Mouse (Mus musculus) WW6 (cell line): ENCODE measurements around the gene Stxbp6.
"Not testable (repeated sequence)": the region's sequence is repeated elsewhere in the genome, so short reads cannot be mapped to it uniquely, and the experiment has no call there.

Experiments used
- DNase-seq: peaks from one replicate; pipeline ENCODE4 v3.0.0-alpha.2; 2013; ENCODE audit warnings: low read depth, low spot score

Stxbp6 gene

DNA sequence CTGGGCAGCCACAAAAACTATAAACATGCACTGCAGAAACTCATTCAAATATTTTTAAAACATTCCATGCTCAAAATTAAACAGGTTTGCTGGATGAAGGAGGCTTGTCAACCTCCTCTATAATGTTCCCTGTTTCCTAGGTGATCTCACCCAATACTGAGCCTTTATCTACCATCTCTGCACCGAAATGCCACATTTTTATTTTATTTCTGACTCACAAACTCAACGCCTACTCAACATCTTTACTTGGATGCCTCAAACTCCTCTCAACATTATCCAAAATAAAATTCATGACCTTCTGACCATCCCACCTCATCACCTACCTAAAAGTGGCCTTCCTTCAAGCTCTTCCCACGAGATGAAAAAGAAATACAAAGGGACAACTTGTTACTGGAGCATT, 18.1 kb downstream of the Stxbp6 start:
- no peak for DNase-seq

DNA sequence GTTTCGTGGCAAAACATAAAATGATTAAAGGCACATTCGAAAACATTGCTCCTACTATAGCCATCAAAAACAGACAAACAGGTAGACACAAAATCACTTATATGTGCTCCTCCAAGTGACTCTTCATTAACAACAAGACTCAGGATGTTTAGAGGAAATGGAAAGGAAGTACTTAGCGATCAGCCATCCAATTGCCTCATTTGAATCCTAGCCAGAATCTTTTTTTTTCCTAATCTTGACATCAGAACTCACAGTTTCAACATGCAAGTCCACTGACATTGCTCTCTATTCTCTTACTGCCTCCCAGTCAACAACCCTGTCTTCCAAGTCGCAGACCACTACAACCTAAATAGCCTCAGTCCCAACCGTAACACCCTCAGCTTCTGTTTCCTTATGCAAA, 21.2 kb downstream of the Stxbp6 start:
- DNase-seq = no peak

GRCm38 (mm10) chr12:45052860-45053259, 21.6 kb downstream of the Stxbp6 start:
- DNase-seq = no peak

- no peak for DNase-seq
Measured at GRCm38 (mm10) chr12:45049894-45050293, 24.6 kb downstream of the Stxbp6 start.

DNA sequence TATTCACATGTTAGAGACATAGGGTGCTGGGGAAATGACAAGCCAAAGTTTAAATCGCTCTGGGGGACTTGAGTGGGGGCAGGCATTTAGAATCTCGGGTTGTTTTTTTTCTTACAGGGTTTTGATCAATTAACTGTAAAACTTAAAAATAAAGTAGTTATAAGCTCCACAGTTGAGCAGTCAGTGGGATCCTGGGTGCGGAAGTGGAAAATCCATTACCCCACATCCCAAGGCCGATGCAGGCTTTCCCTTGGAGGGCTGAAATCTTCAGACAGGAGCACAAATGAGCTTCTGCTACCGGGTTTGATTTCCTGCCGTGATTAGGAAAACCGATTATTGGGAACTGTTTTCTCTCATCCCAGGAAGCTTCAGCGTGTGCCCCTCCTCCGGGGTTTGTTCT, 26.8 kb downstream of the Stxbp6 start:
- DNase-seq = not testable (repeated sequence)

GRCm38 (mm10) chr12:45047172-45047571, 27.3 kb downstream of the Stxbp6 start:
- no peak for DNase-seq

GRCm38 (mm10) chr12:45044581-45044980, 29.9 kb downstream of the Stxbp6 start:
- no peak for DNase-seq

- no peak for DNase-seq
Measured at GRCm38 (mm10) chr12:45042591-45043091, 31.9 kb downstream of the Stxbp6 start.

- DNase-seq = no peak
Measured at GRCm38 (mm10) chr12:45037496-45037895, 37.0 kb downstream of the Stxbp6 start.

DNA sequence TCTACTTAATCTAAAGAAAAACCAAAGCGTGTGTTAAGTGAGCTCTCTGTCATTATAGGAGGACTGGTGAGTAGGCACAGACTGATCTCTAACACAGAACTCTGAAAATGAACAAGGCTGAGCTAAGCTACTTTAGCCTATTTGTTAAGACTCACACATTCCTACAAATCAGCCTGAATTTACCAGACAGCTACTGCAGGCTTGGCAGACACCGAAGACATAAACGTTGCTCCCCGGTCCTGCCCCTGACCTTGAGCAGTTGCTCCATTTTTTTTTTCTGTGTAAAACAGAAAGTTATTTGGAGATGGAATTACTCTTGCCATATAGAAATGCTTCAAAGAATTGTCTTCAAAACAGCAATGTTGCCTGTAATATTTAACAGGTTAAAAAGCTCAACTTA, 37.4 kb downstream of the Stxbp6 start:
- DNase-seq = no peak

DNA sequence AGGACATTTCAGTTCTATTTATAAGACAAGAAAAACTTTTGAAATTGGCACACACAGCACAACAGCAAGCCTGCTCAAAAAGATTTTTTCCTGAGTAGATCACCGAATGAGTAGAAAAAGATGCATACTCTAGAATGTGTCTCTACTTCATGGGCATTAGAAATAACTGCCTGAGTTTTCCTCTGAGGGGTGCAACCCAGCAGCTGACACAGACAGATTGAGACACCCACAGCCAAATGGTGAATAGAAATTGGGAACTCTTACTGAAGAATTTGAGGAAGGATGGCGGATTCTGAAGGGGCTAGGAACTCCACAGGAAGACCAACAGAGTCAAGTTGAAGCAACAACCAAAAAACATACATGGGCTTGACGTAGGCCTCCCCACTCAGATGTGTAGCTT, 43.8 kb downstream of the Stxbp6 start:
- no peak for DNase-seq

- DNase-seq = no peak
Measured at GRCm38 (mm10) chr12:45026347-45026746, 48.2 kb downstream of the Stxbp6 start.

DNA sequence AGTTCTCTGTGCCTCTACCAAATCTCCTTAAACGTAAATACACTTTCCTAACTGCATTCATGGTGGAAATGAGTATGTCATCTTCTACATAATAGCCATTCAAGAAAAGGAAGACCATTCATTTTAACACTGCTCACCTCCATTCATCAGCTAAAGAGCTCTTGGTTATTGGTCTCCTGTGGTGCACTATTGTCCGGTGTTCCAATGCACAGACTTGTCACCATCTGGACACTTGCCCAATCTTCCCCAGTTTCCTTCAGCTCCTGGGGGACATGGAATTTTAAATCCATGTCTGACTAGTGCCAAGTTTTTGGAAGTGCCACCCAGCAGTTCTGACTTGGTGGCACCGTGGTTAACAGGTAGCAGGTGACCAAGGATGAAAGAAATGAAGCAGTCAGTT, 54.5 kb downstream of the Stxbp6 start:
- no peak for DNase-seq

DNA sequence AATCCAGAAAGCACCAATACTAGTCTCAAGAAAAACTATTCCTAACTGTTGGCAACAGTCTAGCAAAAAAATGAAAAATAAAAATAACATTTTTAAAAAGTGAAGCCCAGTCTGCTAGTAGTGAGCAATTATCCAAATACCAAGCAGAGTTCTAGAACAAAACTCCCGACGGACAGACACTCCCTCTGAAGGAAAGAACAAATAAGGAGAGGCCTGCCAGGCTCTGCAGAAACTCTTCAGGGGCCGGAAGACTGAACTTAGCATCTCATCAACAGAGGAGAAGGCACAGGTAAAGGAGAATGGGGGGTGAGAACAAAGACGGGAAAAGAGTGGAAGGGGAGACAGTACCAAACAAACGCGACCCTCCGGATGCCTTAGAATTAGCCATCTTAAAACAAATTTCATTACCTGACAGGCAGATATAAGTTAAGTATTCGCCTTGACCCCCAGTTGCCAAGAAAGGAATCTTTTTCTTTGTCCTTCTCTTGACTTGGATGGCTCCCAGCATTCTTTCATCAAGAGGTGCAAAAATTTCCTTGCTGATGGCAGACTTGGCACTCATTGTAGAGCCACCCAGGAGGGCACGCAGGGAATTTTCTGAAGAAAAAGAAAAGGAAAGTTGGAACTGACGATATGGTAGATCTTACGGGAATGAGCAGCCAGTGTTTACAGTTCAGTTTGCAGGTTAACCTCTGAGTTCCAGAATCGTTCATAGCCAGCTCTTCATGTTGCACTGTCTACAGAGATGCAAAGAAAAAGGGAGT, 55.3 kb downstream of the Stxbp6 start:
- DNase-seq = no peak

- DNase-seq = no peak
Measured at GRCm38 (mm10) chr12:45013246-45013756, 61.2 kb downstream of the Stxbp6 start.

- no peak for DNase-seq
Measured at GRCm38 (mm10) chr12:45011436-45012089, 62.9 kb downstream of the Stxbp6 start.

- no peak for DNase-seq
Measured at GRCm38 (mm10) chr12:45011006-45011405, 63.5 kb downstream of the Stxbp6 start.

DNA sequence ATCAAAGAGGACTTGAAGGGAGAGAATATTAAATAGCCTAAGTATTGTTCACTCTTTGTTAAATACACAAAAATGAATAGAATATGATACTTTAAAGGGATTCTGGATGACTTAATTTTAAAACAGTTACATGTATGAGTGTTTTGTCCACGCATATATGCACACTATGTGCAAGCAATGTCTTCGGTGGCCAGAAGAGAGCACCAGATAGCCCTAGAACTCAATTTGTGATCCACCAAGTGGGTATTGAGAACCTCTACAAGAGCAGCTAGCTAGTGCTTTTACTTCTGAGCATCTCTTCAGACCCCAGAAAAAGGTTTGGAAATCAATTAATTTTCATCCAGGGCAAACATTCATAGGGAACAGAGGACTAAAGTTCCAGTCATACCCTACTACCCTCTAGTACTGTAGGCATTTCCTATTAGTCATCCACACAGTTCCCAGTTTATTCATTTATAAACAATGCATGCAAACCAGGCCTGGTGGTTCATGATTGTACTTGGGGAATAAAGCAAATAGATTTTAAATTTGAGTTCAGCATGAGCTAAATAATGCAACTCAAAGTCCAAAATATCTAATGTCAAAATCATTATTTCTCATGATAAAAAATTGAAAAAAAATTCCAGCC, 64.4 kb downstream of the Stxbp6 start:
- DNase-seq = no peak

DNA sequence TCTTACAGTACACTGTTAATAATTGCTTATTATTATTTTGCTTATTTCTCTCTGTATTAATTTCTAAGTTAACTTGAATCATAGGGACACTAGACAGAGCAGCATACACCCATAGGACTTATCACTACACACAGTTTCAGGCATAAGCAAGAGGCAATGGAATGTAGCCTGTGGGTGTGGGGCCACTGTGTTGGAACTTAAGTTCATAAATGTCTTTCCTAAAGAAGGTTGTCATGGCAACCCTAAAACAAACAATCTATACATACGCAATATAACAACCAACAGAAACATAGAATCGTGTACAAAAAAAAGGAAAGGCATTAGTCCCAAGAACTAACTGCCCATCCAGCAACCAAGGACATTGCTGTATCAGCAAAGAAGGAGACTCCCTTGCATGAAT, 67.9 kb downstream of the Stxbp6 start:
- DNase-seq = no peak

DNA sequence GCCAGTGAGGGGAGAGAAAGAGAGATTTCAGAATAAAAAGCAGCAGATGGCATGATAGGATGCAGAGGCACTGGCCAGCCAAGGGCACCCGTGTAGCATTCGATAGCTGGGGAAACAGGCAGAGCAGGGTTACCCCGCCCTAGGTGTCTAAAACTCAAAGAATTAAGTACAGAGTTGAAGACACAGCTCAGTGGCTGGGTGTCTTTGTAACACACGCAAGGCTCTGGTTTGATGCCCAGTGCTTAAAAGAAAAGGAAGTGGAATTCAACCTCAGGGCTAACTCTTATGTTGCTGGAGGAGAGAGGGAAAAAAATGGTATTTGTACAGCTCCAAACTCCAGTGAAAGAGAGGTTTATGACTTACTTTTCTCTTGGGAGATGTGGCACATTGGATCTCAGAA, 68.5 kb downstream of the Stxbp6 start:
- DNase-seq = no peak

GRCm38 (mm10) chr12:45001996-45002395, 72.5 kb downstream of the Stxbp6 start:
- no peak for DNase-seq

DNA sequence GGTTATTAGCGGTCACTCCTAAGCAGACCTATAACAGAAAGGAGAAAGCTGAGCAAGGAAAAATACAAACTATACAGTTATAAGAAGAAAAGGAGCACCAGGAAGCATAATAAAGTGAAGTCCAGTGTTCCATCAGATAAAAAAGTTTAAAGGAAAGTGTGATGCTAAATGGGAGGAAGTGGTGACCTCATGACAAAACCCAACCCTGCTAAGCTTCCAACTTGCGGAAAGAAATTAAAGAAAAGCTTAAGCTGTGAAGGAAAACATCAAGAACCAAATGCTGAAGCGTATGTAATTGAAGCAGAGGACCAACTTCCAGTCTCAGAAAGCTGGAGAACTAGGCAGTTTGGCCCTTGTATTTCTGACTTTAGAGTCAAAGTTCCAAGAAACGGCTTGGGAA, 77.1 kb downstream of the Stxbp6 start:
- no peak for DNase-seq
